Mouse (Mus musculus): ENCODE results near the gene St7.

Gene St7

DNA sequence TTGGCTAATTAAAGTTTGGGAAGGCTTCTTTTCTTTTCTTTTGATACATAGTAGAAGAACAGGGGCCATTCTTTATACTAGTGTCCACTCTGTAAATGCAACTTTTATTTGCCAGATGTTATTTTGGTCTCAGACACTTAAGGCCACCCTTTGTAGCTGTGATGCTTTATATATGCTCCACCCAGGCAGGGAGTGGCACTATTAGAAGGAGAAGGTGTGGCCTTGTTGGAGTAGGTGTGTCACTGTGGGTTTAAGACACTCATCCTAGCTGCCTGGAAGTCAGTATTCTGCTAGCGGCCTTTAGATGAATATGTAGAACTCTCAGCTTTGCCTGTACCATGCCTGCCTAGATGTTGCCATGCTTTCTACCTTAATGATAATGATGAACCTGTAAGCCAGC lies 137.2 kb downstream of the St7 start:
- no peak for DNase-seq

GRCm38 (mm10) chr6:17834493-17834892 lies 141.8 kb downstream of the St7 start:
- DNase-seq: peak; percentile 64

DNA sequence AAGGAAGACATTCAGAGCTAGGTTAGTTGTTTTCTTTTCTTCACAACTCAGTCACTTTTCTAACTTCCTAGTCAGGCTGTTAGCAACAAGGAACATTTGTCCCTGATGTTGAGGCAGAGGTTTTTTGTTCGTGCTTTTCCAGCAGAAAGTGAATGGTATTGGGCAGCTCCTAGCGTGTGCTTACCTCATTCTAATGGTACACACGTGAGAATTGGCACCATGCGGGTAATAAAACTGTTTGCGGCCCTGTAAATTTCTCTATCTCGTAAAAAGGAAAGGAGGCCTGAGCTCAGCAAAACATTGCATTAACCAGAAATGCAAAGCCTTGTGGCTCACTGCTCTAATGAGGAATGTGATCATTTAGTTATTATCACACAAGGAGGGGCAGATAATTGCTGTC lies 143.0 kb downstream of the St7 start:
- no peak for DNase-seq

DNA sequence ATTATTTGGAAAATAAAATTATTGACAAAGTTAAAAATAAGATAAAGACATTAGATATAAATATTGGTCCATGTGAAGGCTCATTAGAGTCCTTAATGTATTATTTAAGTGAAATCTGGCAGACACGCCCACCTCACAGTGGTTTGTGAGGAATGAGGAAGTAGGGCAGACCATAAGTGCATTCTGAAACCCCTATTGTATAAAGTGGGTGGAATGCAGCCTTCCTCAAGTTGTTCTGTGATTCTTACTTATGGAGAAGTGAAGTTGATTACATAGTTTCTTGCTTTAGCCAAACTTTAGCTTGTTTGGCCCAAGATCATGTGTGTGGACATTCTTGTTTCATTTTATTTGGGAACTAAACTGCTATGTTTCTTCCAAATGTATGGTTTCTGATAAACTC lies 144.9 kb downstream of the St7 start:
- DNase-seq: no peak

DNA sequence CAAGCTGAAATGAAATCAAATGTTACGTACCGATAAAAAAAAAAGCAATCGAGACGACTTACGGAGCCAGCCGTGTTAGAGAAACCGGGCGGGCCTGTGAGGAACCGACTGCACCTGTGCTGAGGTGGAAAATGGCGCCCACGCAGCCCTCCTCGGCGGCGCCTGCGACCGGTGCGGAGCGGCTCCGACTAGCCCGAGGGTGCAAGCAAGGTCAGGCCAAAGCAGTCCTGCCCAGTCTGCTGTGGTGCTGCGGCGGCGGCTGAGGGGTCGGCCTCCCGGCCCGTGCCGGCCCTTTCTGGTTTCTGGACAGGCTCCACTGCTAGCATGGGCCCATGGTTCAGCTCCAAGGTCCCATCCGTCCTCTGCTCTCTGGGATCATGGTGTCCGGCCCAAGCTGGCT lies 147.7 kb downstream of the St7 start:
- no peak for DNase-seq

DNA sequence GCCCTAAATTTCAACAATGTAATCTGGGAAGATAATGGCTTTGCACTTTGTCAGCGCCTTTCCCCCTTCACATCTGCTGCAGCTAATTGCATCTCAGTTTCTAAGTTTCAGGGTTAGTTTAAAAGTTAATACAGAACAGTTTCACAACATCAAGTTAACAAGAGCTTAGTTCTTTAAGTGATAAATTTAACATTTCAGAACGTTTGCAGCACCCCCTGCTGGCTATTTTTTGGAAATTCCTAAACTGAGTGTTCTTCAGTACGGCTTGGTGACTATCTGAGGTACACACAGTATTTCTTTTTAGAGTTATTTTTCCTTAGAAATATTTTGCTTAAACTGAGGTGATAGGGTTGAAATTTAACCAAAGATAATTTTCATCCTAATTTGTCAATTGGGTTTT lies 150.0 kb downstream of the St7 start:
- DNase-seq: peak; percentile 67

GRCm38 (mm10) chr6:17851316-17851715 lies 158.6 kb downstream of the St7 start:
- no peak for DNase-seq

- DNase-seq: no peak
These were observed 161.0 kb downstream of the St7 start for GRCm38 (mm10) chr6:17853587-17854274.

- no peak for DNase-seq
These were observed 162.9 kb downstream of the St7 start for GRCm38 (mm10) chr6:17855616-17856015.

- DNase-seq: no peak
These were observed 166.8 kb downstream of the St7 start for GRCm38 (mm10) chr6:17859564-17859963.

- DNase-seq: no peak
These were observed 167.7 kb downstream of the St7 start for GRCm38 (mm10) chr6:17860463-17860862.

GRCm38 (mm10) chr6:17867796-17868195 lies 175.1 kb downstream of the St7 start:
- no peak for DNase-seq

- no peak for DNase-seq
These were observed 179.2 kb downstream of the St7 start for GRCm38 (mm10) chr6:17871831-17872372.

DNA sequence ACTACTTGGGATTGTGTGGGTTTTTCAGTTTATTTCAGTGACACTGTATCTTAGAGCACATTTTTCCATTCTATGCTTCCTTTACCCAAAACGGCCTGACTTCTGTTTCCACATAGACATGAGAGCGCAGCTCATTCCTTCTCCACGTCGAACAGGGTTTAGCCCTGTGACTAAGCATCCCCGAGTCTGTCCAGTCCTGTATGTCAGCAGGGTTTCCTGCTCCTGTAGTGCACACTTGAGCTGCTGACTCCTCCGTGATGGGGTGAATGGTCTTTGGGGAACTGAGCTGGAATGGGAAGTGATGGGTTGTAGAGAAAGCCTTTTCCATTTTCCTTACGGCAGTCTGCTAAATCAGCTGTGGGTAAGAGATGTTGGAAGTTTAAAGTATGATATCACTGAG lies 182.9 kb downstream of the St7 start:
- DNase-seq: no peak

- DNase-seq: no peak
These were observed 183.4 kb downstream of the St7 start for GRCm38 (mm10) chr6:17876023-17876613.

- no peak for DNase-seq
These were observed 184.0 kb downstream of the St7 start for GRCm38 (mm10) chr6:17876670-17877179.

GRCm38 (mm10) chr6:17882943-17883342 lies 190.2 kb downstream of the St7 start:
- DNase-seq: no peak

GRCm38 (mm10) chr6:17887765-17888164 lies 195.0 kb downstream of the St7 start:
- DNase-seq: no peak

GRCm38 (mm10) chr6:17895562-17895961 lies 202.8 kb downstream of the St7 start:
- DNase-seq: no peak

DNA sequence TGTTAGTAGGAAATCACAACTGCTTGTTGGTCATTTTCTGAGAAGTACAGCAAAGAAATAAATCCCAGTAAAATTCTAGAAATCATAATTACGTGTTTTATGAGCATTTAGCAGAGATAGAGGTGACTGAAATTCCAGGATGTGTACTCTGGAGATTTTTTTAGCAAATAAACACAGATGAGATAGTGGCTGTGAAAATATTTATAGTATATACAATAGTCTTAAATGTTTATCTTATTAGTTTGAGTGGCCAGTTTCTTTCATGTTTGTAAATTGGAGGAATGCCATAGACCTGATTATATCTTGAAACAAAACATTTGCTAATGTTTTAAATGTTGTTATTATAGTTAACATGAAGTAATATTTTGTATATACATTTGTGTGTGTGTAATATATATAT lies 205.8 kb downstream of the St7 start:
- no peak for DNase-seq

- no peak for DNase-seq
These were observed 210.6 kb downstream of the St7 start for GRCm38 (mm10) chr6:17903355-17903754.

DNA sequence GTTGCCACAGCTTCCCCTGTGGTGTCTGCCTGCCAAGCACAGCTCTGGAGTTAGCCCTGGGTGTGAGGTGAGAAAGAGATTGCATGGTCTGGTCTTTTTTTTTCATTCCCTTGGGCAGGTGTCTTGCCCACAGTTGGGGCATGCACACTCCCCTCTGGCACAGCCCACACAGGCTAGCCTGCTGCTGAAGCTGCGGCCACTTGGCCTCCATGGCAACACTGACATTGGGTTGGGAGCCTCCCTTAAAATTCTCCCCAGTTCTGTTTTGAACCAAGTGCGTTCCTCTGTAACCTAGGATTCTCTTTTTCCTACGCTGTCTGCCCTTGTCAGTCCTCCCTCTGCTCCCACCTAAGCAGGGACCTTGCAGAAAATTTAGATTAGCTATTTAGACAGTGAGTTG lies 213.0 kb downstream of the St7 start:
- no peak for DNase-seq

- DNase-seq: no peak
These were observed 213.6 kb downstream of the St7 start for GRCm38 (mm10) chr6:17906289-17906688.

- no peak for DNase-seq
These were observed 219.6 kb downstream of the St7 start for GRCm38 (mm10) chr6:17912312-17912711.

DNA sequence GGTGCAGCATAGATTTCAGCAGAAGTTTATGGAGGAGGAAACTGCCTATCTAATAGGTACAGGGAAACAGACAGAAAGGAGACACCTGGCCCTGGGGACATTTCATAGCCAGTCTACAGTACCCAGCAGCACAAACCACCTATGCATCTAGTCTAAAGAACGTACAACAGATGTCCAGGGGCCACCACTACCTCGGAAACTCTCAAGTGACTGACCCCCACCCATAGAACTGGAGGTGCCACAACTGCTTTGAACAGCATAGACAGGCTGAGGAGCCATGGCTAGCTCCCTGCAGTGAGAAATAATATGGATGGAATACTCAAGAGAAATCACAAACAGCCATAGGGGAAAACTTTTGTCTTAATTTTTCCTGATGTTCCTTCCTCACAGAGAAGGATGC lies 220.1 kb downstream of the St7 start:
- no peak for DNase-seq

All from right cerebral cortex, postnatal 14 days (tissue).